8 mouse cellular contexts compared by ENCODE assay signal in genomic region chrX:163957803-163958466, GRCm38 (mm10). TPM values are rescaled to one million over a fixed set of nuclear protein-coding genes. Genes with fewer than 3 reads are reported as not detected.
A peak's percentile ranks its signal among the peaks of the same experiment; 100 is the strongest.
DNase-seq lines count a peak whose midpoint lies in the region; ATAC-seq and TF ChIP-seq lines count a peak whose summit lies in the region.

No protein-coding gene starts in this region.

- peaks cover 4% of the 10 kb centered on the region; the same call in 1 of the 2 replicates for H3K4me1 ChIP-seq in embryonic facial prominence, embryonic 10.5 days
- peaks cover 3% of the 10 kb centered on the region; the same call in 1 of the 2 replicates for H3K4me1 ChIP-seq in kidney, embryonic 14.5 days (ENCODE audit: control insufficient read depth, insufficient read depth, low read length)
- no peaks in the 10 kb centered on the region for H3K4me1 ChIP-seq in lung, adult 2 months (ENCODE audit: control insufficient read depth, insufficient read depth, low read length)
- H3K4me1 ChIP-seq in neural tube, embryonic 13.5 days (replicated peaks) = peaks cover 15% of the 10 kb centered on the region; the same call in 1 of the 2 replicates

- peak overlapping the region; percentile 84 for H3K9ac ChIP-seq in kidney, embryonic 14.5 days (ENCODE audit: low read depth, low read length)
- peak overlapping the region; percentile 81 for H3K9ac ChIP-seq in neural tube, embryonic 13.5 days

- peak; percentile 88 for DNase-seq in CD4-positive helper T cell, adult 2 months (ENCODE audit: low read depth, low spot score)
- DNase-seq in adrenal gland, postnatal 25 days = peak; percentile 75
- DNase-seq in embryonic facial prominence, embryonic 10.5 days (ENCODE audit: low spot score) = peak; percentile 83
- peak; percentile 45 for DNase-seq in heart, adult 8-10 months (ENCODE audit: low spot score)
- DNase-seq in lung, adult 2 months = peak; percentile 52
- DNase-seq in telencephalon, adult 2 months (ENCODE audit: low read depth, low spot score) = peak; percentile 21

- ATAC-seq in kidney, embryonic 14.5 days (ENCODE audit: low FRiP score, low TSS enrichment) = peak; percentile 93
- peak; percentile 97 for ATAC-seq in neural tube, embryonic 13.5 days (ENCODE audit: low read depth)

- H3K36me3 ChIP-seq in embryonic facial prominence, embryonic 10.5 days (replicated peaks) = peaks cover 36% of the 10 kb centered on the region
- H3K36me3 ChIP-seq in kidney, embryonic 14.5 days (ENCODE audit: control insufficient read depth, insufficient read depth, low read length) = peaks cover 25% of the 10 kb centered on the region; the same call in 1 of the 2 replicates
- H3K36me3 ChIP-seq in neural tube, embryonic 13.5 days = peaks cover 24% of the 10 kb centered on the region

- no peak for TF ChIP-seq CTCF in lung, adult 2 months (IDR thresholded peaks at IDR 0.05; ENCODE audit: insufficient read depth, low read length)

- peak overlapping the region; percentile 95 for H3K27ac ChIP-seq in embryonic facial prominence, embryonic 10.5 days (replicated peaks)
- H3K27ac ChIP-seq in kidney, embryonic 14.5 days (ENCODE audit: low read depth, low read length) = peak overlapping the region; percentile 98
- peak overlapping the region; percentile 95 for H3K27ac ChIP-seq in neural tube, embryonic 13.5 days (replicated peaks)

- H3K4me2 ChIP-seq in kidney, embryonic 14.5 days (replicated peaks; ENCODE audit: low read depth, low read length) = peak overlapping the region; percentile 49
- peak overlapping the region; percentile 62 for H3K4me2 ChIP-seq in neural tube, embryonic 13.5 days

- peak; percentile 62; the same call in 1 of the 2 replicates for TF ChIP-seq POLR2A in lung, adult 2 months (IDR thresholded peaks at IDR 0.05; ENCODE audit: borderline replicate concordance, extremely low read depth, low read depth, low read length)

- H3K4me3 ChIP-seq in embryonic facial prominence, embryonic 10.5 days = peak overlapping the region; percentile 71
- H3K4me3 ChIP-seq in kidney, embryonic 14.5 days (ENCODE audit: low read length) = peak overlapping the region; percentile 65
- H3K4me3 ChIP-seq in lung, adult 2 months (replicated peaks; ENCODE audit: extremely low read depth, low read depth, low read length) = peak overlapping the region; percentile 96
- H3K4me3 ChIP-seq in neural tube, embryonic 13.5 days = peak overlapping the region; percentile 65

- no peaks in the 10 kb centered on the region for H3K9me3 ChIP-seq in embryonic facial prominence, embryonic 10.5 days
- H3K9me3 ChIP-seq in kidney, embryonic 14.5 days (ENCODE audit: control insufficient read depth, low read length) = no peaks in the 10 kb centered on the region
- no peaks in the 10 kb centered on the region for H3K9me3 ChIP-seq in neural tube, embryonic 13.5 days

- 19% methylated on average over 55 of the region's 67 CpGs for WGBS in embryonic facial prominence, embryonic 10.5 days
- WGBS in kidney, embryonic 14.5 days = 39% methylated on average over 55 of the region's 67 CpGs
- 29% methylated on average over 66 of the region's 67 CpGs for WGBS in lung, adult 2 months
- whole genome bisulfite sequencing in neural tube, embryonic 13.5 days = 25% methylated on average over 43 of the region's 67 CpGs

- H3K27me3 ChIP-seq in embryonic facial prominence, embryonic 10.5 days (replicated peaks; ENCODE audit: low read depth, poor library complexity, severe bottlenecking) = peaks cover 66% of the 10 kb centered on the region
- H3K27me3 ChIP-seq in kidney, embryonic 14.5 days (ENCODE audit: control insufficient read depth, insufficient read depth, low read length) = no peaks in the 10 kb centered on the region
- no peaks in the 10 kb centered on the region for H3K27me3 ChIP-seq in neural tube, embryonic 13.5 days

RNA-seq across cellular contexts. Expression of gene Zrsr2, which starts 0.5 kb away (rescaled TPM):
- total RNA-seq in adrenal gland, postnatal 25 days (2021) = 26.7 and 36.2 TPM in 2 replicates
- polyA plus RNA-seq in embryonic facial prominence, embryonic 10.5 days (2016; fragmentation: Nextera tagmentation; extraction: Ambion mirVana) = 67.8 and 82.6 TPM in 2 replicates
- total RNA-seq in heart, adult 8-10 months (2022) = 10 to 100 TPM in 3 of 4 experiments, 1 to 10 TPM in 1; 6.4 to 11.5 (median 11.1) TPM
- 63.2 and 71.1 TPM in 2 replicates for polyA plus RNA-seq in kidney, embryonic 14.5 days (2014; fragmentation: Nextera tagmentation; extraction: Ambion mirVana)
- polyA plus RNA-seq in lung, adult 2 months (2012; rRNA removed) = 9.7 and 13.5 TPM in 2 replicates
- 58.5 and 61.6 TPM in 2 replicates for polyA plus RNA-seq in neural tube, embryonic 13.5 days (2015; fragmentation: Nextera tagmentation; extraction: Ambion mirVana)

RNA-seq across cellular contexts. Expression of gene Ap1s2, which starts 49.1 kb away (rescaled TPM):
- 15.2 and 16.9 TPM in 2 replicates for total RNA-seq in adrenal gland, postnatal 25 days (2021)
- polyA plus RNA-seq in embryonic facial prominence, embryonic 10.5 days (2016; fragmentation: Nextera tagmentation; extraction: Ambion mirVana) = 20.8 and 22.7 TPM in 2 replicates
- total RNA-seq in heart, adult 8-10 months (2022) = 10 to 100 TPM; 18.5 to 36.3 (median 27.2) TPM
- 20.4 and 26.8 TPM in 2 replicates for polyA plus RNA-seq in kidney, embryonic 14.5 days (2014; fragmentation: Nextera tagmentation; extraction: Ambion mirVana)
- polyA plus RNA-seq in lung, adult 2 months (2012; rRNA removed) = 4.1 and 6.6 TPM in 2 replicates
- polyA plus RNA-seq in neural tube, embryonic 13.5 days (2015; fragmentation: Nextera tagmentation; extraction: Ambion mirVana) = 89.9 and 90.3 TPM in 2 replicates

Comparison
In these comparisons a context has a peak if more than half of its experiments do, and no peak if none do; other contexts are left out.
1. Peak in every context shown above with its lines: DNase-seq, ATAC-seq, H3K4me3 ChIP-seq and H3K27ac ChIP-seq.
2. DNase-seq: peak in every context shown above with its lines; median percentile 88 in CD4-positive helper T cell, adult 2 months; 83 in embryonic facial prominence, embryonic 10.5 days; 75 in adrenal gland, postnatal 25 days; 52 in lung, adult 2 months; 45 in heart, adult 8-10 months; 21 in telencephalon, adult 2 months.